In the genomic region with DNA sequence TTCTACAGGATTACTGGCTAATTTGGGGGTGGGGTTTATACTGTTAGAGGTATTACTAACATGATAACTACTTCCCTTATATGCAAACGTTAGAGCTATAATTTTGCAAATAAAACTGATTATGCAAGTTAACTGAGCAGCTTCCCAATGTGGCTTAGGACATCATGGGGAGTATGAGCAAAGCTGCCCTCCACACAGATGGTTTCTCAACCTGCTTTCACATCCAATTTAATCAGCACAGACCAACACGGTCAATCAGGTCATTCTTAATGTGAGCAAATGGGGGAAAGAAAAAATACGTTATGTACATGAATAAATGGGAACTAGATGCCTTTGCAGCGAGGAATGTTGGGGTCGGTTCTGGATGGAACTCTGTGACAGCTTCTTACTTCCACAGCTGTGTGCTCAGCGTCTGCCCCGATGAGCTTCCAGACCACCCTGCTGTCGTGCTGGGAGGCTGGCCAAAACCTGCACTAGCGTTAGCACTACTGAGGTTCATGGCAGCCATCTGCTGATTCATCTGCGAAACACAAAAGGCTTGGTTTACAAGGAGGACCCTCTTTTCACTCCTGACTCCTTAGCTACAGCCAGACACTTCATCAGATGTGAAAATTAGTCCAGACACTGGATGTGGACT, we compare ENCODE assay signal across 12 mouse cellular contexts.
DNase-seq lines count a peak whose midpoint lies in the region; ATAC-seq lines count a peak whose summit lies in the region.
"Had no signal": no experiment of that assay in that cellular context is flagged by ENCODE, and none has a peak within 500 bp of the region (broad histone marks: within the 10 kb centered on the region; RNA-seq: fewer than 3 reads in every experiment).

No protein-coding gene starts in this region.

- DNase-seq in left cerebral cortex, postnatal 4 days, result peak; percentile 94
- no peak for DNase-seq in left cerebral cortex, postnatal 25 days (ENCODE audit: low spot score in 2 of 2)
- DNase-seq in cerebellum, adult 11 months, result peak; percentile 84
- DNase-seq in cerebellum, postnatal 10 days, result peak; percentile 98
- peak; percentile 64 to 66 for DNase-seq in layer of hippocampus, postnatal 10 days (ENCODE audit: low spot score in 2 of 2)
- no peak for DNase-seq in embryo, embryonic 11 days
- no peak for DNase-seq in thymus, postnatal 10 days (ENCODE audit: low spot score in 2 of 2)
- DNase-seq: heart, adult 2 months; kidney, postnatal 14 days; lung, postnatal 14 days; right cerebral cortex, postnatal 25 days had no signal

- intact Hi-C loops in left cerebral cortex, postnatal 4 days (cut with DNase I), result no loop called here
- intact Hi-C loops in left cerebral cortex, postnatal 25 days (cut with DNase I), result no loop called here

- no peak for ATAC-seq in erythroblast, adult 5-6 weeks (replicated peaks; ENCODE audit: low FRiP score, poor library complexity, severe bottlenecking)

Comparison
In these comparisons a context has a peak if more than half of its experiments do, and no peak if none do; other contexts are left out.
1. DNase-seq: peak in left cerebral cortex, postnatal 4 days (single experiment), cerebellum, adult 11 months (single experiment), cerebellum, postnatal 10 days (2 of 2) and layer of hippocampus, postnatal 10 days (2 of 2); none in left cerebral cortex, postnatal 25 days (0 of 2), embryo, embryonic 11 days (single experiment) and thymus, postnatal 10 days (0 of 2).